Mouse (Mus musculus) stomach, embryonic 16.5 days (tissue): ENCODE data around the gene Nfatc4. TPM values are rescaled to one million over a fixed set of nuclear protein-coding genes. Genes with fewer than 3 reads are reported as not detected.

ENCODE experiments used
- ATAC-seq: fragments of 200-750 bp; cut with Nextera tagmentation; 2 replicates; pipeline ENCODE4 v1.8.0; 2017; ENCODE audit warnings: moderate number of reproducible peaks, moderate TSS enrichment; ENCODE audit not compliant: insufficient read depth, low FRiP score
- H3K27ac ChIP-seq: fragments of 300-500 bp; sonication (generic); 2 replicates; pipeline ENCODE4 v1.5.1; 2014; ENCODE audit warnings: low read length
- H3K27me3 ChIP-seq: fragments of 300-500 bp; sonication (generic); 2 replicates; pipeline ENCODE4 v1.6.1; 2014; ENCODE audit warnings: low read length, control low read depth, mixed read lengths; ENCODE audit not compliant: control insufficient read depth, insufficient read depth
- H3K36me3 ChIP-seq: fragments of 300-500 bp; sonication (generic); 2 replicates; pipeline ENCODE4 v1.6.1; 2014; ENCODE audit warnings: low read length; ENCODE audit not compliant: control insufficient read depth, insufficient read depth
- H3K4me1 ChIP-seq: fragments of 300-500 bp; sonication (generic); 2 replicates; pipeline ENCODE4 v1.6.1; 2014; ENCODE audit warnings: low read length, control low read depth, mixed read lengths; ENCODE audit not compliant: control insufficient read depth, insufficient read depth
- H3K4me2 ChIP-seq: fragments of 300-500 bp; sonication (generic); 2 replicates; pipeline ENCODE4 v1.6.1; 2014; ENCODE audit warnings: low read depth, low read length, mixed read lengths
- H3K4me3 ChIP-seq: fragments of 300-500 bp; sonication (generic); replicated peaks from 2 replicates; pipeline ENCODE4 v1.5.1; 2014; ENCODE audit warnings: mild to moderate bottlenecking, low read length
- H3K9ac ChIP-seq: fragments of 300-500 bp; sonication (generic); 2 replicates; pipeline ENCODE4 v1.6.1; 2014; ENCODE audit warnings: low read length
- H3K9me3 ChIP-seq: fragments of 300-500 bp; sonication (generic); replicated peaks from 2 replicates; pipeline ENCODE4 v1.6.1; 2016; ENCODE audit warnings: low read length, control low read depth; ENCODE audit not compliant: control insufficient read depth
- WGBS: fragments of 180-500 bp; shearing (Covaris S2); extraction: QIAGEN DNeasy Blood & Tissue Kit; methylation state at CpG from one replicate; pipeline ENCODE4 v1.1.7; 2014; 5-methylcytosine and 5-hydroxymethylcytosine counted together
- polyA plus RNA-seq: library from polyadenylated mRNA; unstranded; fragments of >200 nt; fragmentation: Nextera tagmentation; extraction: Ambion mirVana; gene quantifications from 2 replicates; pipeline ENCODE4 v1.2.1, GENCODE M21; 2015

The Nfatc4 gene
- polyA plus RNA-seq, 1 experiment from 2014 or later: 33.9 TPM

DNA sequence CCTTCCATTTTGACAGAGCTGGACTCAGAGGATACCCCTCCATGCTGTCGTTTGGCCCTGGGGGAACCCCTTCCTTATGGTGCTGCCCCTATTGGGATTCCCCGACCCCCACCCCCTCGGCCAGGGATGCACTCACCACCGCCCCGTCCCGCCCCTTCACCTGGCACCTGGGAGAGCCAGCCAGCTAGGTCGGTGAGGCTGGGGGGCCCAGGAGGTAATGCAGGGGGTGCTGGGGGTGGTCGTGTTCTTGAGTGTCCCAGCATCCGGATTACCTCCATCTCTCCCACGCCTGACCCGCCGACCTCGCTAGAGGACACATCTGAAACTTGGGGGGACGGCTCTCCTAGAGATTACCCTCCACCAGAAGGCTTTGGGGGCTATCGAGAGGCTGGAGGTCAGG lies 3.2 kb downstream of the Nfatc4 start:
- no peak for ATAC-seq
- H3K27ac ChIP-seq: peak overlapping the region; percentile 98
- WGBS: 16% methylated on average over 15 of the region's 15 CpGs
- no peaks in the 10 kb centered on the region for H3K9me3 ChIP-seq
- H3K9ac ChIP-seq: peak overlapping the region; percentile 78
- H3K27me3 ChIP-seq: no peaks in the 10 kb centered on the region
- H3K4me3 ChIP-seq: peak overlapping the region; percentile 60
- H3K36me3 ChIP-seq: peaks cover 4% of the 10 kb centered on the region
- peak overlapping the region; percentile 83 for H3K4me2 ChIP-seq
- H3K4me1 ChIP-seq: peaks cover 18% of the 10 kb centered on the region; the same call in 1 of the 2 replicates

DNA sequence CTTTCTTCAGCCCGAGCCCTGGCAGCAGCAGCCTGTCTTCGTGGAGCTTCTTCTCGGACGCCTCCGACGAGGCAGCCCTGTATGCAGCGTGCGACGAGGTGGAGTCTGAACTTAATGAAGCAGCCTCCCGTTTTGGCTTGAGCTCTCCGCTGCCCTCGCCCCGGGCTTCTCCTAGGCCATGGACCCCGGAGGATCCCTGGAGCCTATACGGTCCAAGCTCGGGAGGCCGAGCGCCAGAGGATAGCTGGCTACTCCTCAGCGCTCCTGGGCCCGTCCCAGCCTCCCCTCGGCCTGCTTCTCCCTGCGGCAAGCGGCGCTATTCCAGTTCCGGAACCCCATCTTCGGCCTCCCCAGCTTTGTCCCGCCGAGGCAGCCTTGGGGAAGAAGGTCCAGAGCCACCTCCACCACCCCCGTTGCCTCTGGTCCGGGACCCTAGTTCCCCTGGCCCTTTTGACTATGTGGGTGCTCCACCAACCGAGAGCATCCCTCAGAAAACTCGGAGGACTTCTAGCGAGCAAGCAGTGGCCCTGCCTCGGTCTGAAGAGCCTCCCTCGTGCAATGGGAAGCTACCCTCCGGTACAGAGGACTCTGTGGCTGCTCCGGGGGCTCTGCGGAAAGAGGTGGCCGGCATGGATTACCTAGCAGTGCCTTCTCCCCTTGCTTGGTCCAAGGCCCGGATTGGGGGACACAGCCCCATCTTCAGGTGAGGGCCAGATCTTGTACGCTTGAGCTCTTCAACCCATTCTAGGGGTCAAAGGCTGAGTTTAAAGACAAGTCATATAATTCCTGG lies 3.8 kb downstream of the Nfatc4 start:
- Histone ChIP-seq H3K9me3 (no peaks in the 10 kb centered on the region), H3K27me3 (no peaks in the 10 kb centered on the region), H3K27ac (no peak overlapping the region), H3K4me1 (peaks cover 18% of the 10 kb centered on the region; the same call in 1 of the 2 replicates), H3K36me3 (peaks cover 4% of the 10 kb centered on the region), H3K9ac (peak overlapping the region; percentile 78), H3K4me3 (peak overlapping the region; percentile 60), H3K4me2 (peak overlapping the region; percentile 83)
- 23% methylated on average over 41 of the region's 41 CpGs for WGBS
- ATAC-seq: no peak

DNA sequence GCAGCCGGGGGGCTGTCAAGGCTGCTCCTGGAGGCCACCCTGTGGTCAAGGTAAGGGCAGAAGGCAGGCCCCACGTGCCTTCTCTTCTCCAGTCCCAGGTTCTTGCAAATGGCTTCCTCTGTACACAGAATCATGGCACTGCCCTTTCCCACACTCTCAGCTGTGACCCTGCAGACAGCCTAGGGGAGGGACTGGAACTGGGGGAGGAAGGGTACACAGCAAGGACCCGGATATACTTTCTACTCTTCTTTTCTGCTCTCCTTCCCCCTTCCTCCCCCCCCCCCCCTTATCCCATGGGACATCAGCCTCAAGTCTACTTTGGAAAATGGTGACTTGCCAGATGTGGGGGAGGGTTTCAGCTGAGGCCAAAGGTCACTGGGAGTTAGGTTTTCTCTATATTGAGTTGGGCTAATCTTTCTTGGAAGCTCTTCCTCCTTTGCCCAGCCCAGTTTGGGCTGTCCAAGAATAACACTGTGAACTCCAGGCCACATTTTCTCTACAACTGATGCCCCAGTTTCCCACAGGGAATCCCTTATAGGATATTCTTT lies 5.8 kb downstream of the Nfatc4 start:
- H3K27ac ChIP-seq: no peak overlapping the region
- H3K9ac ChIP-seq: peak overlapping the region; percentile 44
- no peaks in the 10 kb centered on the region for H3K27me3 ChIP-seq
- 40% methylated on average over 3 of the region's 3 CpGs for WGBS
- H3K9me3 ChIP-seq: no peaks in the 10 kb centered on the region
- no peak overlapping the region for H3K4me3 ChIP-seq
- ATAC-seq: no peak
- 0 out of 2 replicates have a peak overlapping the region, but pooled peaks have one; percentile 10 for H3K4me2 ChIP-seq
- peaks cover 18% of the 10 kb centered on the region; the same call in 1 of the 2 replicates for H3K4me1 ChIP-seq
- H3K36me3 ChIP-seq: peaks cover 4% of the 10 kb centered on the region

DNA sequence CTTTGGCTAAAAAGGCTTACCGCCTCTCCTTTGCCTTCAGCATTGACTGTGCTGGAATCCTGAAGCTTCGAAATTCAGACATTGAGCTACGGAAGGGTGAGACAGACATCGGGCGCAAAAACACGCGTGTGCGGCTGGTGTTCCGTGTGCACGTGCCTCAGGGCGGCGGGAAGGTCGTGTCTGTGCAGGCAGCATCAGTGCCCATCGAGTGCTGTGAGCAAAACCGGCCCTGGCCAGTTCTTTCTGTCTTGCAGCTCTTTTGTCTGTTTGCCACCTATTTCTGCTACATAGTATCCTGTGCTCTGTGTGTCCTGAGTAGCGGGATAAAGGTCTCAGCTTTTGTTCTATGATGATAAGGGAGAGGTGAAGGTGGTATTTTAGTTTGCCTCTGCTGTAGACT lies 6.9 kb downstream of the Nfatc4 start:
- no peak overlapping the region for H3K27ac ChIP-seq
- H3K36me3 ChIP-seq: peaks cover 4% of the 10 kb centered on the region
- 87% methylated on average over 16 of the region's 16 CpGs for WGBS
- H3K9me3 ChIP-seq: no peaks in the 10 kb centered on the region
- H3K9ac ChIP-seq: no peak overlapping the region
- H3K4me1 ChIP-seq: peaks cover 18% of the 10 kb centered on the region; the same call in 1 of the 2 replicates
- ATAC-seq: no peak
- no peaks in the 10 kb centered on the region for H3K27me3 ChIP-seq
- H3K4me3 ChIP-seq: no peak overlapping the region
- H3K4me2 ChIP-seq: no peak overlapping the region

DNA sequence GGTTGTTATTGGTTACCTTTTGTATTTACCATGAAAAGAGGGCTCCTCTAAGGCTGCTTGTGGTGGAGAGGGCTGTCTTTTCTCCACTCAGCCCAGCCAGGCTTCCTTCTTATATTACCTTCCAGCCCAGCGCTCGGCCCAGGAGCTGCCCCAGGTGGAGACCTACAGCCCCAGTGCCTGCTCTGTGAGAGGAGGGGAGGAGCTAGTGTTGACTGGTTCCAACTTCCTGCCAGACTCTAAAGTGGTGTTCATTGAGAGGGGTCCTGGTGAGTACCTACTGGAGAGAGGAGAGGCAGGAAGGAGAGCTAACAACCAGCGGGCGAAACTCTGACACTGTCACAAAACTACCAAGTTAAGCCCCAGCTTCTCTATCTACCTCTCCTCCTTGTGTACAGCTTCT lies 7.4 kb downstream of the Nfatc4 start:
- no peak overlapping the region for H3K27ac ChIP-seq
- H3K4me2 ChIP-seq: no peak overlapping the region
- no peak overlapping the region for H3K4me3 ChIP-seq
- H3K27me3 ChIP-seq: no peaks in the 10 kb centered on the region
- H3K9me3 ChIP-seq: no peaks in the 10 kb centered on the region
- peaks cover 4% of the 10 kb centered on the region for H3K36me3 ChIP-seq
- H3K9ac ChIP-seq: no peak overlapping the region
- no peak for ATAC-seq
- 78% methylated on average over 4 of the region's 4 CpGs for WGBS
- H3K4me1 ChIP-seq: peaks cover 18% of the 10 kb centered on the region; the same call in 1 of the 2 replicates

DNA sequence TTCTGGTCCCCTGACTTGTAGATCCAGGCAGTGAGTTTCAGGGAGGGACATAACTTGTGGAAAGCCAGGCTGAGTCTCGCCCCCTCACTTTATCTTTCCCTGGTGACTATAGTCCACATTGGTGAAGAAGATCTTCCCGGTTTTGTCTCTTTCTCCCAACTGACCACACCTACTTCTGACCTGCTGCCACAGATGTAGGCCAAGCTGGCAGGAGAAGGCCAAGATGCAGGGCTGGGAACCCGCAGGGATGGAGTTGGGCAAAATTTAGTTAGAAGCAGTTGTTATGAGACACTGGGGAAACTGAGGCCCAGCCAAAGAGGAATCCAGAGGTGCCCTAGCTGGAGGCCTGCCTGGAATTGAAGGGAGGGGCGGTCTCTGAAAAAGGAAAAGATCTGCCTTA lies 10.2 kb downstream of the Nfatc4 start:
- Histone ChIP-seq H3K4me2 (no peak overlapping the region), H3K4me1 (peaks cover 17% of the 10 kb centered on the region; the same call in 1 of the 2 replicates), H3K27ac (no peak overlapping the region), H3K9ac (no peak overlapping the region), H3K9me3 (no peaks in the 10 kb centered on the region), H3K36me3 (peaks cover 4% of the 10 kb centered on the region), H3K27me3 (no peaks in the 10 kb centered on the region), H3K4me3 (no peak overlapping the region)
- 78% methylated on average over 4 of the region's 4 CpGs for WGBS
- no peak for ATAC-seq

DNA sequence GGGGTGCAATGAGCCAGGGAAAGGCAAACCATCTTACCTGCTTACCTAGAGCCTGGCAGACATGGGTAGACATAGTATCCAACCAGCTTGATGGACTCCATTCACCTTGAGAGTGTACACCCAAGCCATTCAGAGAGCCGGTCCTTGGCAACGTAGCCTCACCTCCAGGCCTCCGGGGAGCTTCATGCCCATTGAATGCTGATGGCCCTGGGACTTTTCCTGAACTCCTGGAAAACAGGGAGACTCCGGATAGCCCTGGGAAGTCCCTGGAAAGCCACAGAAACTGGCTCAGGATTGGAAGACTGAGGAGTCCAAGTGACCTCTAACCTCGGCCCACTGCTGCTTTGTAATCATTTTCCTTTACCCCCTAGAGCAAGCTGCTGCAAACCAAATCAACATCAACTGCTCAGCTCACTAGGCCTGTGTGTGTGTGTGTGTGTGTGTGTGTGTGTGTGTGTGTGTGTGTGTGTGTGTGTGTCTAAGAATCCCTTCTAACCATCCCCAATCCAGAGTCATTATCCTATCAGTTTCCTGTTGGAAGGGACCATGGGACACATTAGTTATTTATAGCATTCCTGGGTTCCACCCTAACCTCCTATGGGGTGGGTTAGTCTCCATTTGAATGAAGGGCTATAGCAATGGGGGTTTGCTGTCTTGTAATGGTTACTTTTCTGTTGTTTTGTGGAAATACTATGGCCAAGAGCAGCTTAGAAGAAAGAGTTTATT lies 12.0 kb downstream of the Nfatc4 start:
- no peak overlapping the region for H3K27ac ChIP-seq
- H3K27me3 ChIP-seq: no peaks in the 10 kb centered on the region
- H3K4me1 ChIP-seq: 0 out of 2 replicates have a peak, but pooled peaks cover 7% of the 10 kb centered on the region
- WGBS: 77% methylated on average over 5 of the region's 5 CpGs
- H3K4me2 ChIP-seq: no peak overlapping the region
- H3K4me3 ChIP-seq: no peak overlapping the region
- H3K9ac ChIP-seq: no peak overlapping the region
- no peak for ATAC-seq
- H3K9me3 ChIP-seq: no peaks in the 10 kb centered on the region
- H3K36me3 ChIP-seq: no peaks in the 10 kb centered on the region; the same call in 1 of the 2 replicates

DNA sequence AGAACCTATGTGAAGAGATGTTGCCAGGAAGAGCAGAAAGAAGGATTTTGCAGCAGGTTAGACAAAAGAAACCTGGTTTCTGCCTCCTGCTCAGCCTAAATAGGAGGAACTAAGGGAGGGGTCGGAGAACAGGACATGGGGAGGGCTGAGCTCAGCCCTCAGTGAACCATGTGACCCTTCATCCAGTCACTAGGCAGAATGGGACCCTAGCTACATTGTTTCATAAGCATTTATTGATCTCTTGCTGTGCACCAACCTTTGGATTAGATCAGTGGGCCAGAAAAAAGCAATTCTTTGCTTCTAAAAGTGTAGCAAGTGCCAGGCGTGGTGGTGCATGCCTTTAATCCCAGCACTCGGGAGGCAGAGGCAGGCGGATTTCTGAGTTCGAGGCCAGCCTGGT lies 15.4 kb downstream of the Nfatc4 start:
- WGBS: 85% methylated on average over 5 of the region's 5 CpGs
- Histone ChIP-seq H3K4me3 (no peak overlapping the region), H3K27me3 (no peaks in the 10 kb centered on the region), H3K36me3 (no peaks in the 10 kb centered on the region), H3K9me3 (no peaks in the 10 kb centered on the region), H3K4me1 (0 out of 2 replicates have a peak, but pooled peaks cover 7% of the 10 kb centered on the region), H3K27ac (no peak overlapping the region), H3K9ac (no peak overlapping the region), H3K4me2 (no peak overlapping the region)
- no peak for ATAC-seq

DNA sequence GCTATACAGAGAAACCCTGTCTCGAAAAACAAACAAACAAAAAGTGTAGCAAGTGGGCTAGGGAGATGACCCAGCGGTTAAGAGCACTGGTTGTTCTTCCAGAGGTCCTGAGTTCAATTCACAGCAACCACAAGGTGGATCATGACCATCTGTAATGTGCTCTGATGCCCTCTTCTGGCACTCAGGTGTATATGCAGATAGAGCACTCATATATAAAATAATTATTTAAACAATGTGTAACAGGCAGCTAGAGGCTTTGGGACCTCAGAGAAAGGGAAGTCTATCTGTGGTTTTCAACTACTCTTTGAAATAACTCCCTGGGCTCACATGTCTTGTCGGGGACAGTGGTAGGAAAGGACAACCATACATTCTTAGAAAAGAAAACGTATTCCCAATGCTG lies 15.8 kb downstream of the Nfatc4 start:
- ATAC-seq: no peak

More for the DNA sequence above, 15.8 kb downstream of the Nfatc4 start:
- WGBS: 90% methylated on average over 4 of the region's 4 CpGs
- Histone ChIP-seq H3K4me1 (0 out of 2 replicates have a peak, but pooled peaks cover 7% of the 10 kb centered on the region), H3K4me3 (no peak overlapping the region), H3K9me3 (no peaks in the 10 kb centered on the region), H3K27ac (no peak overlapping the region), H3K27me3 (no peaks in the 10 kb centered on the region), H3K4me2 (no peak overlapping the region), H3K9ac (no peak overlapping the region), H3K36me3 (no peaks in the 10 kb centered on the region)
